Mouse (Mus musculus) heart, adult 2 months (tissue): ENCODE measurements around the gene Spock1. TPM values are rescaled to one million over a fixed set of nuclear protein-coding genes. Genes with fewer than 3 reads are reported as not detected.

Experiments
- DNase-seq, 2 experiments: peaks; one replicate each; pipeline ENCODE4 v3.0.0; 2021
- H3K27ac ChIP-seq: fragments of 200-600 bp; 2 replicates; pipeline ENCODE4 v1.8.1; 2022
- H3K27me3 ChIP-seq: fragments of 200-500 bp; 2 replicates; pipeline ENCODE4 v1.6.1; 2012; ENCODE audit warnings: mild to moderate bottlenecking, low read length, inconsistent platforms, mixed read lengths; ENCODE audit not compliant: control insufficient read depth, insufficient read depth
- H3K36me3 ChIP-seq: fragments of 200-500 bp; 2 replicates; pipeline ENCODE4 v1.6.1; 2012; ENCODE audit warnings: low read length, inconsistent platforms; ENCODE audit not compliant: control insufficient read depth, insufficient read depth
- H3K4me1 ChIP-seq: fragments of 200-500 bp; 2 replicates; pipeline ENCODE4 v1.6.1; 2011; ENCODE audit warnings: low read length; ENCODE audit not compliant: control insufficient read depth, insufficient read depth
- H3K4me3 ChIP-seq: fragments of 200-600 bp; 2 replicates; pipeline ENCODE4 v1.8.1; 2022
- H3K79me2 ChIP-seq: fragments of 200-500 bp; replicated peaks from 2 replicates; pipeline ENCODE4 v1.6.1; 2012; ENCODE audit warnings: mild to moderate bottlenecking, inconsistent platforms, low read length, moderate library complexity, mixed read lengths; ENCODE audit not compliant: control insufficient read depth, insufficient read depth
- H3K9ac ChIP-seq: fragments of 200-500 bp; 2 replicates; pipeline ENCODE4 v1.6.1; 2012; ENCODE audit warnings: low read depth, mild to moderate bottlenecking, control low read depth, inconsistent platforms, low read length, mixed read lengths
- CTCF ChIP-seq: fragments of 200-600 bp; IDR thresholded peaks from 2 replicates; pipeline ENCODE4 v1.8.1; 2022; ENCODE audit warnings: antibody characterized with exemption, mild to moderate bottlenecking, moderate library complexity
- EP300 ChIP-seq: fragments of 200-500 bp; IDR thresholded peaks from 2 replicates; pipeline ENCODE4 v1.6.1; 2011; ENCODE audit warnings: low read depth, low read length, control low read depth; ENCODE audit not compliant: insufficient read depth
- POLR2A ChIP-seq: fragments of 200-500 bp; IDR thresholded peaks from 2 replicates; pipeline ENCODE4 v1.6.1; 2011; ENCODE audit warnings: mild to moderate bottlenecking, low read depth, low read length, control low read depth; ENCODE audit not compliant: insufficient read depth
- WGBS: fragments of 180-500 bp; shearing (Covaris S2); methylation state at CpG from one replicate; pipeline ENCODE4 v1.1.7; 2018; 5-methylcytosine and 5-hydroxymethylcytosine counted together
- intact Hi-C: fragments of 180-260 bp; cut with DNase I; formaldehyde crosslinking; loops from one replicate; pipeline ENCODE4 v1.15.1; 2025
- polyA plus RNA-seq: library from polyadenylated mRNA; depleted of rRNA; stranded (reverse); fragments of >200 nt; gene quantifications from 2 replicates; pipeline ENCODE4 v1.2.3, GENCODE M21; 2012
- total RNA-seq, 2 experiments: library from RNA; stranded (reverse); gene quantifications; 2 replicates each; pipeline ENCODE4 v1.2.3; 2021

The Spock1 gene
- total and polyA plus RNA-seq, 3 experiments: 0.04 TPM; not detected in 2

DNA sequence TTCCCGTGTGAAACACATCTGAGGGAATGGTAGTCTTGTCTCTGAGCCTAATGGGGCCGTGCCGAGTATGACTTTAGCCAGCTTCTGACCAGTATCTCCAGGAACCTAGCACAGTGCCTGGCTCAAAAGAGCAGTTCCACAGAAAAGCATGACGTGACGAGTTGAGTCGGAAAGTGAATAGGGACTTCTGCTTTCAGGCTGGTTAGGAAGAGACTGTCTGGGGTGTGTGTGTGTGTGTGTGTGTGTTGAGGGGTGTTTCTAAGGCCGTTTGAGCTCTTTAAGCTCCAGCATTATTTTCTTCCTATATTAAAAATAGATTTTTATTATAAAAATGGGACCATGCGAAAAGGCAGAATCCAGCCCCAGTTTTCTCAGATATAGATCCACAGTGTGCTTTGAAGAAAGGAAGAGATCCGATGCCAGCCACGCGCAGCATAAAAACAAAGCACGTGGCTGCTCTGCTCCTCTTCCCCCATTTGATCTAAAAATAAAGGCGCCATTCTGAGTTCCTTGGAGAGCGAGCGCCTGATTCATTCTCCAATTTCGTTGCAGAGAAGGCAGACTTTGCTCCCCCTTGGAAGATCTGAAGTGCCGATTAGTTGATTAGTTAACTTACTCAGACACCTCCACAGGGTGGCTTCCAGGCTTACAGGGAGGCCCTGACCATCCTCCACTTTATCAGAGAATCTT, 288.9 kb downstream of the Spock1 start:
- Histone ChIP-seq H3K36me3 (no peaks in the 10 kb centered on the region), H3K79me2 (no peaks in the 10 kb centered on the region), H3K4me3 (no peak overlapping the region), H3K27ac (no peak overlapping the region), H3K9ac (no peak overlapping the region), H3K4me1 (no peaks in the 10 kb centered on the region), H3K27me3 (no peaks in the 10 kb centered on the region)
- DNase-seq: no peak
- no peak for TF ChIP-seq POLR2A
- TF ChIP-seq EP300: no peak
- TF ChIP-seq CTCF: no peak
- intact Hi-C loops: no loop called here
- WGBS: 55% methylated on average over 17 of the region's 17 CpGs

DNA sequence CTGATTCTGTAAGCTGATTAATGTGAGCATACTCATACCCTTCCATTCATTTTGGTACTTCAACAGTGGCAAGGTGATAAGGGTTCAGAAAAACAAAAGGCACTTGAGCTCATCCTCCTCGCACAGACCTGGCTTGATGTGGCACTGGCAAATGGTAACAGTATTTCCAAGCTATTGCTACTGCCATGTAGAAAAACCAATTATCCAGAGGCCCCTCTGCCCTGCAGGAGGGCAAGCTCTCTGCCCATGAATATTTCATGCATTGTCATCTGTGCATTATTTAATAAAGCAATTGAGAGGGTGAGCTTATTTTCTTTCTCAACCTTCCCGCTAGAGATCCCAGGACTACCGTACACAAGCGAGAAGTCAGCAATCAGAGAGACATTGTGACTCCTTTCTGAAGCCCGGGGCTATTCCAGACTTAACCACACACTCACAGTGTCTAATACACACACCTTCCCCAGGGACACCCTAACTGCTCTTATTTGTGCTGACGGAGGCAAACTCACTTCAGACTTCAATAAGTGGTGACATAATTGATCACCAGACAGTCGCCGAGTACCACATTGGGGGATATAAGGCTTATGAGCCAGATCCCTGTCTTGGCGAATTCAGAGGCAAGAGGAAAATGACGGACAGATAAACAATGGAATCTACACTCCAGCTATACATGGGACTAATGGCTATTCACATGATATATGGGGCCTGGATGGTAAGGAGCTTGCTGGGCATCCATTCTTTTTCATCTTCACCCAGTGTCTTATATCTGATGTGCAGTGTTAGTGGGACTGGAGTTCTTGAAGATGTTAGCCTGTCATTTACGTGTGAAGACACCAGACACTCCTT, 296.6 kb downstream of the Spock1 start:
- H3K36me3 ChIP-seq: no peaks in the 10 kb centered on the region
- no peak overlapping the region for H3K9ac ChIP-seq
- TF ChIP-seq POLR2A (no peak), EP300 (no peak), CTCF (no peak)
- H3K27me3 ChIP-seq: no peaks in the 10 kb centered on the region
- no peak for DNase-seq
- no peaks in the 10 kb centered on the region for H3K79me2 ChIP-seq
- no peak overlapping the region for H3K4me3 ChIP-seq
- H3K27ac ChIP-seq: no peak overlapping the region
- intact Hi-C loops: no loop called here
- 81% methylated on average over 11 of the region's 11 CpGs for WGBS
- H3K4me1 ChIP-seq: no peaks in the 10 kb centered on the region

DNA sequence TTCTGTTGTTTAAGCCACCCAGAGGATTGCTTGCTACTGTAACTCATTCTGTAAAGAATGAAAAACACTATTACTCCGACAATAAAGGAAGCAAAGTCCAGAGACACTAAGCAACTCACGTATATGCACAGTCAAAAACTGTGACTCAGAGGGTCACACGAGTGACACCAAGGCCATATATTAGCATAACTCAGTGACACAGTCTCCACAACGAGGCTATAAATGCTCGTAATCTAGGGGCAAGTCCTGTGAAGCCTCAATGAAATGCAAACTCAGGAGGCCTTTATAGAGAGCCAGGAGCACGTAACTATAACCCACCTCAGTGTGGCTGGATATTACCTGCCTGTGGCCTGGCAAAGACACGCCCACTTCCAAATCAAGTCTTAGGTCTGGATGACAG, 298.2 kb downstream of the Spock1 start:
- intact Hi-C loops: no loop called here
- no peak overlapping the region for H3K27ac ChIP-seq
- H3K4me1 ChIP-seq: no peaks in the 10 kb centered on the region
- no peaks in the 10 kb centered on the region for H3K36me3 ChIP-seq
- no peak overlapping the region for H3K4me3 ChIP-seq
- DNase-seq: no peak
- no peak overlapping the region for H3K9ac ChIP-seq
- H3K27me3 ChIP-seq: no peaks in the 10 kb centered on the region
- no peaks in the 10 kb centered on the region for H3K79me2 ChIP-seq
- TF ChIP-seq POLR2A: no peak
- TF ChIP-seq CTCF: no peak
- no peak for TF ChIP-seq EP300
- 78% methylated on average over 7 of the region's 7 CpGs for WGBS

DNA sequence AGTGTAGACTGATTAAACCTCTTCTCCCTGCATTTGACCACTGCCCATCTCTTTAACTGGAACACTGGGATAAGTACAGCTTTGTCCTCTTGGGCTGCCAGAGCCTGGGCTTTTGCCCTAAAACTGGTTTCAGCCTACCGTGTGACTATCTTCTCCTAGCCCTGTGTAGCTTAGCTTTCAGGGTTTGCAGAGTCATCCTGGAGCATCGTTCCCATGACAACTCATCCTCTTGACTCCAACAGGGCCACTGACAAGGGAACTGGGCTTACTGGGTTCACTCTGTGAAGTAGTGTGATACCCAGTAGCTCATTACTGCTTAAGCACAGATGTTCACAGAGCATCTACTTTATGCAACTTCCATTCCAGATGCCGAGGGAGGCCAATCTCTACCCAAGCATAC, 303.7 kb downstream of the Spock1 start:
- no peak overlapping the region for H3K27ac ChIP-seq
- H3K27me3 ChIP-seq: no peaks in the 10 kb centered on the region
- H3K36me3 ChIP-seq: no peaks in the 10 kb centered on the region
- H3K9ac ChIP-seq: no peak overlapping the region
- no peaks in the 10 kb centered on the region for H3K4me1 ChIP-seq
- intact Hi-C loops: no loop called here
- H3K4me3 ChIP-seq: no peak overlapping the region
- no peak for DNase-seq
- TF ChIP-seq CTCF: no peak
- no peak for TF ChIP-seq POLR2A
- no peak for TF ChIP-seq EP300
- 81% methylated on average over 3 of the region's 3 CpGs for WGBS
- H3K79me2 ChIP-seq: no peaks in the 10 kb centered on the region

DNA sequence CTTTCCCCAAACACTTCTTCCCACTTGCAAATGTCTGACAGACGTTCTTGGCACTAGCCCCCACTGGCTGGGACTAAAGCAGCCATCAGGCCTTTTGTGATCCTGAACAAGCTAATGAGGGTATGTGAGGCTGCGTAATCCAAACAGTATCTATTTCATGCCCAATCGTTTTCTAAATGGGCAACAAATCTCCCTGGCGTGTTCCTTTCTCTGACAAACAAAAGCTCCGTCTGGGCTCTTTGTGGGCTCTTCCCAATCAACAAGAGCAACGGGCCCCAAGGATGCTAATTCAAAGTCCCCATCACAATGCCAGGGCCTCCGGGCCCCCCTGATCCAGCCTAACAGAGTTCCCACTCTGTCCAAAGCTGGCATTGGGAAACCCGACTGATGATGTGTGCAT, 304.9 kb downstream of the Spock1 start:
- intact Hi-C loops: no loop called here
- H3K36me3 ChIP-seq: no peaks in the 10 kb centered on the region
- no peaks in the 10 kb centered on the region for H3K4me1 ChIP-seq
- no peak overlapping the region for H3K4me3 ChIP-seq
- 78% methylated on average over 8 of the region's 8 CpGs for WGBS
- H3K27me3 ChIP-seq: no peaks in the 10 kb centered on the region
- H3K9ac ChIP-seq: no peak overlapping the region
- no peaks in the 10 kb centered on the region for H3K79me2 ChIP-seq
- TF ChIP-seq EP300 (no peak), POLR2A (no peak), CTCF (no peak)
- DNase-seq: no peak
- no peak overlapping the region for H3K27ac ChIP-seq

DNA sequence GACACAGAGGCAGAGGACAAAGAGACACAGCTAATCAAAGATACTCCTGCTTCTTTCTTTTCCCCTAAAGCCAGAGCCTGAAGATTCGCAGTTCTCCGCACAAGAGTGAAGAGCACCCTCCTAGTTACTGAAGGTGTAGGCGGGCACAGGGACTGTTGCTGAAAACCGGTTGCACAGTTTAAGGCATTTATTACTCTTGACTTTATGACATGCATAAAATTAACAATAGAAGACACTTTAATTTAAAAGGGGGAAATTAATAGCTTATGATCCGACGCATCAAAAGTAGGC, 312.4 kb downstream of the Spock1 start:
- no peak for DNase-seq
- H3K27me3 ChIP-seq: no peaks in the 10 kb centered on the region
- H3K27ac ChIP-seq: no peak overlapping the region
- H3K79me2 ChIP-seq: no peaks in the 10 kb centered on the region
- no peaks in the 10 kb centered on the region for H3K4me1 ChIP-seq
- TF ChIP-seq CTCF (no peak), POLR2A (no peak), EP300 (no peak)
- intact Hi-C loops: no loop called here
- no peak overlapping the region for H3K9ac ChIP-seq
- no peaks in the 10 kb centered on the region for H3K36me3 ChIP-seq
- no peak overlapping the region for H3K4me3 ChIP-seq
- 93% methylated on average over 6 of the region's 6 CpGs for WGBS
